Mouse (Mus musculus) bone marrow, adult 2 months (tissue): ENCODE results near the gene Hjurp.

Experiments
- CTCF ChIP-seq: fragments of 200-500 bp; IDR thresholded peaks from 2 replicates; pipeline ENCODE4 v1.5.1; 2011; ENCODE audit warnings: low read length, control low read depth; ENCODE audit not compliant: control insufficient read depth, insufficient read depth
- POLR2A ChIP-seq: fragments of 200-500 bp; IDR thresholded peaks from 2 replicates; pipeline ENCODE4 v1.6.1; 2011; ENCODE audit warnings: low read depth, mild to moderate bottlenecking, control low read depth, low read length, borderline replicate concordance; ENCODE audit not compliant: control insufficient read depth

DNA sequence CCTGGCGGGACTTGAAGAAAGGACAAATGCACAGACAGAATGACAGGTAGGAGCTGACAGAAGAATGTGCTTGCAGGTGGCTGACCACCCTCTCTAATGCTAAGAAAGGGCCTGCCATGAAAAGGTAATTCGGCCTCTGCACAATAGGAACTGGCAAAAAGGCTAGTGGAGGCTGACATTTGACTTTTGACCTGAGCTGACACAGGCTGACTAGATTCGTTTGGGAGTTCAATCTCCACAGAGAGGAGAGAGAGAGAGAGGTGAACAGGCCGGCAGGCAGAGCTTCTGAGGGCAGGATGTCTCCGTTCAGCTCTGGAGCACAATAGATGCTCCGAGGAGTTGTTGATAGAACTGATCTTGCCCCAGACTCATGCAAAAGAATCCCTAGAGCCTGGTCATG lies 31.0 kb downstream of the Hjurp start:
- TF ChIP-seq CTCF (no peak), POLR2A (no peak)
